Mouse (Mus musculus) brain, embryonic 14.5 days (tissue): ENCODE results near the gene Osgep.

Experiments used
- CTCF ChIP-seq: fragments of 200-500 bp; IDR thresholded peaks from 2 replicates; pipeline ENCODE4 v1.5.1; 2012; ENCODE audit warnings: inconsistent platforms, mild to moderate bottlenecking, moderate library complexity, borderline replicate concordance; ENCODE audit not compliant: insufficient read depth, insufficient read length; ENCODE audit errors: extremely low read depth
- POLR2A ChIP-seq: fragments of 200-500 bp; IDR thresholded peaks from 2 replicates; pipeline ENCODE4 v1.6.1; 2012; ENCODE audit warnings: mild to moderate bottlenecking, inconsistent platforms, borderline replicate concordance; ENCODE audit not compliant: poor library complexity, insufficient read depth, insufficient read length, severe bottlenecking; ENCODE audit errors: extremely low read depth

DNA sequence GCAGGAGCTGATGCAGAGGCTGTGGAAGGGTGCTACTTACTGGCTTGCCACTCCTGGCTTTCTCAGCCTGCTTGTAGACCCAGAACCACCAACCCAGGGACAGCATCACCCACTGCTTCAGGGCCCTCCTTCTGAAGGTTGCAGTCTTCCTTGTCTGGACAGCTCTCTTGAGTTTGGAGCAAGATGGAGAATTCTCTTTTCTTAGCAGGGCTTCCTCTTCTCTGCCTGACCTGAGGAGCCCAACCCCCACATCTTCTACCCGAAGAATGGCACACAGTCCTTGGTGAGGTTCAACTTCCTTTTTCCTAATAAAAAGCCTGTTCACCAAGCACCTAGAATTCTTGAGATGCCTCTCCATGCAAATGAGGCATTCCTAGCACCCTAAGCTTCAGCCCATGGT, 46.1 kb upstream of the Osgep start:
- TF ChIP-seq POLR2A: no peak
- no peak for TF ChIP-seq CTCF
